Mouse (Mus musculus) liver, embryonic 14.5 days (tissue): ENCODE results near the gene Cdh23.

ENCODE experiments used
- CTCF ChIP-seq: IDR thresholded peaks from 2 replicates; pipeline ENCODE4 v1.5.1; 2016; ENCODE audit warnings: antibody characterized with exemption, low read depth, control low read depth
- EP300 ChIP-seq: IDR thresholded peaks from 2 replicates; pipeline ENCODE4 v1.6.1; 2016; ENCODE audit warnings: antibody characterized with exemption, low read depth

DNA sequence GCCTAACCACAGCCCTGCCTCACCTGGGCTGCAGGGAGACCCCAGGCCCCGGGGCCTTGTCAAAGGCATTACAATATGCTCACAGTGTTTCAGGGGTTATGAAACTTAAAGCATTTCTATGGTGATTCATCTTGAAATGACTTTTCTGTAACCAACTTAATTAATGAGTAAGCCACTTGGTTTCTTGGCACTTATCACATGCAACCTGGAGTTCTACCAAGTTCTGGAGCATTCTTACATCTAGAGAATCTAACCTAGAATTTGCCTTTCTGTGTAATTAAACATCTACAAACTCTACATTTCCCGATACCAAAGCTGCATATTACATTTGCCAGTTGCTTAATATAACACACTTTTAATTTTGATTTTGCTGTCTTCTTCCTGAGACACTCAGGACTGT, 279.2 kb downstream of the Cdh23 start:
- TF ChIP-seq CTCF (no peak), EP300 (no peak)
